Mouse (Mus musculus) CH12.LX (cell line): ENCODE data around the gene 4931422A03Rik.
"Not testable (repeated sequence)": the region's sequence is repeated elsewhere in the genome, so short reads cannot be mapped to it uniquely, and the experiment has no call there.

Experiments
- CTCF ChIP-seq, 2 experiments: IDR thresholded peaks in 1 of 2; conservative IDR thresholded peaks in 1 of 2; 2 replicates each; pipeline ENCODE4 v1.5.1; 2011 to 2012; ENCODE audit warnings: low read depth in 2 of 2, low read length in 2 of 2, improper control_type of control experiment in 1 of 2, inconsistent platforms in 1 of 2, mild to moderate bottlenecking in 1 of 2, moderate library complexity in 1 of 2
- EP300 ChIP-seq: IDR thresholded peaks from 2 replicates; pipeline ENCODE4 v1.6.1; 2011; ENCODE audit warnings: low read length, improper control_type of control experiment

- TF ChIP-seq CTCF (conservative IDR thresholded peaks at IDR 0.05 in 1 of 2, IDR thresholded peaks at IDR 0.05 in 1 of 2; ENCODE audit: low read depth in 2 of 2, low read length in 2 of 2); EP300: not testable (repeated sequence)
Observed at GRCm38 (mm10) chr2:104065526-104065925, 37.4 kb upstream of the 4931422A03Rik start, which contains the start of gene Gm10912.
